In genomic region chr4:133423108-133423507, GRCm38 (mm10) we compare ENCODE assay signal across 10 mouse cellular contexts. TPM values are rescaled to one million over a fixed set of nuclear protein-coding genes. Genes with fewer than 3 reads are reported as not detected.
DNase-seq lines count a peak whose midpoint lies in the region; ATAC-seq and TF ChIP-seq lines count a peak whose summit lies in the region.
"Had no signal": no experiment of that assay in that cellular context is flagged by ENCODE, and none has a peak within 500 bp of the region (broad histone marks: within the 10 kb centered on the region; RNA-seq: fewer than 3 reads in every experiment).

No protein-coding gene starts in this region.

- no peak overlapping the region for H3K4me2 ChIP-seq in forebrain, embryonic 14.5 days (ENCODE audit: low read length)
- H3K4me2 ChIP-seq in midbrain, embryonic 11.5 days, result no peak overlapping the region

- TF ChIP-seq POLR2A in cerebellum, adult 2 months (IDR thresholded peaks at IDR 0.05; ENCODE audit: borderline replicate concordance, insufficient read depth, low read length), result no peak

- no peaks in the 10 kb centered on the region for H3K9me3 ChIP-seq in forebrain, embryonic 14.5 days (replicated peaks; ENCODE audit: control insufficient read depth, low read length)
- H3K9me3 ChIP-seq in midbrain, embryonic 11.5 days (ENCODE audit: control insufficient read depth, low read length), result no peaks in the 10 kb centered on the region

- ATAC-seq in forebrain, embryonic 14.5 days, result peak; percentile 13; the same call in 1 of the 2 replicates
- ATAC-seq in midbrain, embryonic 11.5 days (ENCODE audit: low FRiP score), result peak; percentile 17
- ATAC-seq: Patski had no signal

- 39% methylated on average over 6 of the region's 6 CpGs for WGBS in cerebellum, adult 2 months
- 47% methylated on average over 6 of the region's 6 CpGs for WGBS in forebrain, embryonic 14.5 days
- WGBS in midbrain, embryonic 11.5 days, result 57% methylated on average over 6 of the region's 6 CpGs

- H3K9ac ChIP-seq in forebrain, embryonic 14.5 days (ENCODE audit: low read length), result no peak overlapping the region
- no peak overlapping the region for H3K9ac ChIP-seq in midbrain, embryonic 11.5 days (ENCODE audit: low read length)

- no peaks in the 10 kb centered on the region for H3K4me1 ChIP-seq in cerebellum, adult 2 months (ENCODE audit: control insufficient read depth, insufficient read depth, low read length)
- no peaks in the 10 kb centered on the region for H3K4me1 ChIP-seq in forebrain, embryonic 14.5 days (ENCODE audit: control insufficient read depth, insufficient read depth, low read length)
- 0 out of 2 replicates have a peak, but pooled peaks cover 2% of the 10 kb centered on the region for H3K4me1 ChIP-seq in midbrain, embryonic 11.5 days (ENCODE audit: control insufficient read depth, insufficient read depth, low read length)

- no peaks in the 10 kb centered on the region for H3K27me3 ChIP-seq in cerebellum, adult 2 months (ENCODE audit: control insufficient read depth, insufficient read depth, low read length)
- H3K27me3 ChIP-seq in forebrain, embryonic 14.5 days (replicated peaks; ENCODE audit: control insufficient read depth, insufficient read depth, low read length), result no peaks in the 10 kb centered on the region
- H3K27me3 ChIP-seq in midbrain, embryonic 11.5 days (ENCODE audit: control insufficient read depth, insufficient read depth, low read length), result no peaks in the 10 kb centered on the region
- H3K27me3 ChIP-seq: Patski had no signal

- peak; percentile 51 to 66 for DNase-seq in cerebellum, adult 2 months
- no peak for DNase-seq in cerebellum, adult 11 months
- peak; percentile 45 for DNase-seq in urinary bladder, postnatal 14 days (ENCODE audit: low spot score)
- no peak for DNase-seq in urinary bladder, adult 2 months (ENCODE audit: low spot score)
- DNase-seq in forebrain, embryonic 14.5 days (ENCODE audit: low spot score), result peak; percentile 35
- DNase-seq in kidney, postnatal 14 days, result peak; percentile 50
- peak; percentile 94 for DNase-seq in midbrain, embryonic 11.5 days (ENCODE audit: low spot score, missing footprints)
- peak; percentile 81 for DNase-seq in testis, postnatal 10 days (ENCODE audit: low spot score)

- TF ChIP-seq CTCF in cerebellum, adult 2 months (IDR thresholded peaks at IDR 0.05; ENCODE audit: borderline replicate concordance, insufficient read depth, low read depth, low read length), result peak; percentile 80

- peaks cover 32% of the 10 kb centered on the region for H3K36me3 ChIP-seq in forebrain, embryonic 14.5 days (ENCODE audit: control insufficient read depth, insufficient read depth, low read length)
- H3K36me3 ChIP-seq in midbrain, embryonic 11.5 days (ENCODE audit: control insufficient read depth, insufficient read depth, low read length), result peaks cover 5% of the 10 kb centered on the region; the same call in 1 of the 2 replicates

- H3K4me3 ChIP-seq in cerebellum, adult 2 months (replicated peaks; ENCODE audit: insufficient read depth, low read depth, low read length), result no peak overlapping the region
- H3K4me3 ChIP-seq in forebrain, embryonic 14.5 days (ENCODE audit: low read depth, low read length), result no peak overlapping the region
- no peak overlapping the region for H3K4me3 ChIP-seq in midbrain, embryonic 11.5 days (ENCODE audit: low read depth, low read length)
- H3K4me3 ChIP-seq: myocyte had no signal

- H3K27ac ChIP-seq in cerebellum, adult 2 months (ENCODE audit: insufficient read depth, low read length), result no peak overlapping the region
- H3K27ac ChIP-seq in forebrain, embryonic 14.5 days (ENCODE audit: low read depth, low read length), result no peak overlapping the region
- H3K27ac ChIP-seq in midbrain, embryonic 11.5 days (ENCODE audit: low read depth, low read length), result no peak overlapping the region

RNA-seq across cellular contexts. Expression of gene Slc9a1, which starts 53.6 kb away (rescaled TPM):
- polyA plus RNA-seq in cerebellum, adult 2 months (2012; rRNA removed), result 47.6 and 49.5 TPM in 2 replicates
- polyA plus RNA-seq in urinary bladder, adult 2 months (2012; rRNA removed), result 30.7 and 43.4 TPM in 2 replicates
- polyA plus RNA-seq in forebrain, embryonic 14.5 days (2014; fragmentation: Nextera tagmentation; extraction: Ambion mirVana), result 4.4 and 7.3 TPM in 2 replicates
- polyA plus RNA-seq in midbrain, embryonic 11.5 days (2014; fragmentation: Nextera tagmentation; extraction: Ambion mirVana), result 4.6 and 5.6 TPM in 2 replicates

RNA-seq across cellular contexts. Expression of gene Tent5b, which starts 56.8 kb away (rescaled TPM):
- 0.21 and 0.26 TPM in 2 replicates for polyA plus RNA-seq in cerebellum, adult 2 months (2012; rRNA removed)
- polyA plus RNA-seq in urinary bladder, adult 2 months (2012; rRNA removed), result 26.0 and 32.2 TPM in 2 replicates
- polyA plus RNA-seq in forebrain, embryonic 14.5 days (2014; fragmentation: Nextera tagmentation; extraction: Ambion mirVana), result 0.09 and 0.27 TPM in 2 replicates
- 0.22 and 0.53 TPM in 2 replicates for polyA plus RNA-seq in midbrain, embryonic 11.5 days (2014; fragmentation: Nextera tagmentation; extraction: Ambion mirVana)

Comparison
In these comparisons a context has a peak if more than half of its experiments do, and no peak if none do; other contexts are left out.
1. DNase-seq: peak in cerebellum, adult 2 months (2 of 2), urinary bladder, postnatal 14 days (single experiment), forebrain, embryonic 14.5 days (single experiment), kidney, postnatal 14 days (single experiment), midbrain, embryonic 11.5 days (single experiment) and testis, postnatal 10 days (single experiment); none in cerebellum, adult 11 months (single experiment) and urinary bladder, adult 2 months (single experiment).
2. RNA of gene Tent5b, which starts 56.8 kb away (polyA plus RNA-seq): 26.0 to 32.2 TPM in urinary bladder, adult 2 months; 0.22 to 0.53 TPM in midbrain, embryonic 11.5 days, 0.09 to 0.27 TPM in forebrain, embryonic 14.5 days and 0.21 to 0.26 TPM in cerebellum, adult 2 months; every median in the first group is over 10 times any median in the second.